15 mouse cellular contexts compared by ENCODE assay signal in genomic region chr6:30236564-30236963, GRCm38 (mm10).
DNase-seq lines count a peak whose midpoint lies in the region; ATAC-seq and TF ChIP-seq lines count a peak whose summit lies in the region.
"Had no signal": no experiment of that assay in that cellular context is flagged by ENCODE, and none has a peak within 500 bp of the region (broad histone marks: within the 10 kb centered on the region; RNA-seq: fewer than 3 reads in every experiment).

No protein-coding gene starts in this region.

- 46% methylated on average over 1 of the region's 1 CpGs for WGBS in liver, embryonic 12.5 days (ENCODE audit: insufficient replicate concordance)
- 90% methylated on average over 1 of the region's 1 CpGs for WGBS in kidney, embryonic 15.5 days
- WGBS in midbrain, embryonic 15.5 days = 92% methylated on average over 1 of the region's 1 CpGs

- H3K4me3 ChIP-seq in MEL (ENCODE audit: control insufficient read depth in 1 of 2, insufficient read depth in 1 of 2, low read depth in 2 of 2, low read length in 2 of 2) = no peak overlapping the region
- H3K4me3 ChIP-seq in liver, embryonic 12.5 days = no peak overlapping the region
- no peak overlapping the region for H3K4me3 ChIP-seq in kidney, embryonic 15.5 days (replicated peaks)
- H3K4me3 ChIP-seq in midbrain, embryonic 15.5 days = no peak overlapping the region
- H3K4me3 ChIP-seq: embryonic facial prominence, embryonic 13.5 days; forebrain, embryonic 15.5 days; neural tube, embryonic 12.5 days had no signal

- TF ChIP-seq RAD21 in MEL (IDR thresholded peaks at IDR 0.05; ENCODE audit: low read depth, low read length) = no peak

- H3K4me1 ChIP-seq in MEL (ENCODE audit: control insufficient read depth in 1 of 2, insufficient read depth in 2 of 2, low read length in 2 of 2) = peaks cover 9 to 11% of the 10 kb centered on the region in 2 experiments
- H3K4me1 ChIP-seq in liver, embryonic 12.5 days = peaks cover 19% of the 10 kb centered on the region
- no peaks in the 10 kb centered on the region for H3K4me1 ChIP-seq in kidney, embryonic 15.5 days
- no peaks in the 10 kb centered on the region for H3K4me1 ChIP-seq in midbrain, embryonic 15.5 days
- H3K4me1 ChIP-seq: embryonic facial prominence, embryonic 13.5 days; forebrain, embryonic 15.5 days; neural tube, embryonic 12.5 days had no signal

- H3K9me3 ChIP-seq in MEL (replicated peaks; ENCODE audit: insufficient read depth, low read length) = no peaks in the 10 kb centered on the region
- H3K9me3 ChIP-seq in liver, embryonic 12.5 days (replicated peaks) = no peaks in the 10 kb centered on the region
- no peaks in the 10 kb centered on the region for H3K9me3 ChIP-seq in kidney, embryonic 15.5 days (replicated peaks)
- H3K9me3 ChIP-seq in midbrain, embryonic 15.5 days = no peaks in the 10 kb centered on the region
- H3K9me3 ChIP-seq: embryonic facial prominence, embryonic 13.5 days; forebrain, embryonic 15.5 days; neural tube, embryonic 12.5 days had no signal

- no peak for TF ChIP-seq POLR2A in MEL (IDR thresholded peaks at IDR 0.05; ENCODE audit: control insufficient read depth in 1 of 2, insufficient read depth in 1 of 2, low read depth in 1 of 2, low read length in 2 of 2, poor library complexity in 1 of 2)

- peak; percentile 74 for ATAC-seq in liver, embryonic 12.5 days
- no peak for ATAC-seq in kidney, embryonic 15.5 days (replicated peaks; ENCODE audit: low FRiP score)
- no peak for ATAC-seq in midbrain, embryonic 15.5 days (replicated peaks)
- ATAC-seq: forebrain, embryonic 15.5 days had no signal

- no peaks in the 10 kb centered on the region for H3K27me3 ChIP-seq in MEL (ENCODE audit: control insufficient read depth in 1 of 2, insufficient read depth in 2 of 2, low read length in 2 of 2)
- H3K27me3 ChIP-seq in liver, embryonic 12.5 days (replicated peaks) = no peaks in the 10 kb centered on the region
- no peaks in the 10 kb centered on the region for H3K27me3 ChIP-seq in kidney, embryonic 15.5 days
- H3K27me3 ChIP-seq in midbrain, embryonic 15.5 days (replicated peaks) = no peaks in the 10 kb centered on the region
- H3K27me3 ChIP-seq: embryonic facial prominence, embryonic 13.5 days; forebrain, embryonic 15.5 days; neural tube, embryonic 12.5 days had no signal

- H3K27ac ChIP-seq in MEL (ENCODE audit: control insufficient read depth, low read depth, low read length) = no peak overlapping the region
- H3K27ac ChIP-seq in liver, embryonic 12.5 days = no peak overlapping the region
- H3K27ac ChIP-seq in kidney, embryonic 15.5 days = no peak overlapping the region
- H3K27ac ChIP-seq in midbrain, embryonic 15.5 days = no peak overlapping the region
- H3K27ac ChIP-seq: embryonic facial prominence, embryonic 13.5 days; forebrain, embryonic 15.5 days; neural tube, embryonic 12.5 days had no signal

- H3K79me2 ChIP-seq in MEL (ENCODE audit: control insufficient read depth, insufficient read depth, low read length, poor library complexity) = no peaks in the 10 kb centered on the region; the same call in 1 of the 2 replicates

- peak; percentile 56 to 57; a peak in 3 of 4 replicates for TF ChIP-seq EP300 in MEL (IDR thresholded peaks at IDR 0.05; ENCODE audit: low read depth in 1 of 2, low read length in 2 of 2)

- TF ChIP-seq CTCF in MEL (IDR thresholded peaks at IDR 0.05 in 2 of 3, conservative IDR thresholded peaks at IDR 0.05 in 1 of 3; ENCODE audit: control insufficient read depth in 1 of 3, insufficient read depth in 1 of 3, low read depth in 2 of 3, low read length in 3 of 3, poor library complexity in 1 of 3, severe bottlenecking in 1 of 3) = no peak

- DNase-seq in layer of hippocampus, adult 18-20 months (ENCODE audit: low spot score in 2 of 2) = peak; percentile 22 to 52
- DNase-seq in layer of hippocampus, postnatal 10 days (ENCODE audit: low spot score in 2 of 2) = no peak
- peak; percentile 64 for DNase-seq in MEL (ENCODE audit: low read depth, low spot score)
- peak; percentile 35 for DNase-seq in Muller cell, postnatal 12 days (ENCODE audit: inconsistent ontology term)
- no peak for DNase-seq in urinary bladder, adult 18-20 months (ENCODE audit: low spot score in 2 of 2)
- DNase-seq: cerebellum, adult 9-10 months; heart, postnatal 36 days; kidney, postnatal 14 days; lung, adult 2 months had no signal

- H3K36me3 ChIP-seq in MEL (ENCODE audit: control insufficient read depth in 1 of 2, insufficient read depth in 2 of 2, low read length in 2 of 2) = peaks cover 0 to 19% of the 10 kb centered on the region in 2 experiments; a peak in 2 of 4 replicates
- H3K36me3 ChIP-seq in liver, embryonic 12.5 days = peaks cover 43% of the 10 kb centered on the region
- peaks cover 43% of the 10 kb centered on the region for H3K36me3 ChIP-seq in kidney, embryonic 15.5 days
- H3K36me3 ChIP-seq in midbrain, embryonic 15.5 days (replicated peaks) = no peaks in the 10 kb centered on the region; the same call in 1 of the 2 replicates

- H3K9ac ChIP-seq in MEL (ENCODE audit: control insufficient read depth, low read depth, low read length, poor library complexity, severe bottlenecking) = no peak overlapping the region
- no peak overlapping the region for H3K9ac ChIP-seq in liver, embryonic 12.5 days
- H3K9ac ChIP-seq in kidney, embryonic 15.5 days = no peak overlapping the region
- H3K9ac ChIP-seq in midbrain, embryonic 15.5 days = no peak overlapping the region
- H3K9ac ChIP-seq: embryonic facial prominence, embryonic 13.5 days; forebrain, embryonic 15.5 days; neural tube, embryonic 12.5 days had no signal

- no peak overlapping the region for H3K4me2 ChIP-seq in liver, embryonic 12.5 days
- H3K4me2 ChIP-seq in kidney, embryonic 15.5 days = no peak overlapping the region
- H3K4me2 ChIP-seq in midbrain, embryonic 15.5 days = no peak overlapping the region
- H3K4me2 ChIP-seq: embryonic facial prominence, embryonic 13.5 days; forebrain, embryonic 15.5 days; neural tube, embryonic 12.5 days had no signal

TF ChIP-seq in MEL, 35 proteins besides CTCF, POLR2A, EP300 and RAD21:
- no peak for TF ChIP-seq CHD2 (IDR thresholded peaks at IDR 0.05; ENCODE audit: low read length)
- no peak for TF ChIP-seq POLR2AphosphoS5 (IDR thresholded peaks at IDR 0.05; ENCODE audit: borderline replicate concordance, low read depth, low read length)
- TF ChIP-seq ETS1 (IDR thresholded peaks at IDR 0.05; ENCODE audit: low read depth, low read length) = peak; percentile 44; the same call in 1 of the 2 replicates
- TF ChIP-seq POLR2AphosphoS2 (IDR thresholded peaks at IDR 0.05; ENCODE audit: low read length) = no peak
- TF ChIP-seq MYC (IDR thresholded peaks at IDR 0.05; ENCODE audit: low read depth, low read length) = no peak
- TF ChIP-seq TBP (IDR thresholded peaks at IDR 0.05; ENCODE audit: low read depth, low read length) = no peak
- no peak for TF ChIP-seq UBTF (IDR thresholded peaks at IDR 0.05; ENCODE audit: borderline replicate concordance, insufficient read depth, low read depth, low read length)
- 0 out of 2 replicates have a peak, but pooled peaks have one; percentile 10 for TF ChIP-seq ZNF384 (IDR thresholded peaks at IDR 0.05; ENCODE audit: low read depth, low read length)
- TF ChIP-seq ZKSCAN1 (IDR thresholded peaks at IDR 0.05; ENCODE audit: low read depth, low read length) = no peak
- TF ChIP-seq RCOR1 (IDR thresholded peaks at IDR 0.05; ENCODE audit: low read depth, low read length) = peak; percentile 35; the same call in 1 of the 2 replicates
- no peak for TF ChIP-seq MYB (IDR thresholded peaks at IDR 0.05; ENCODE audit: low read depth, low read length)
- no peak for TF ChIP-seq BHLHE40 (IDR thresholded peaks at IDR 0.05; ENCODE audit: borderline replicate concordance, low read depth, low read length)
- TF ChIP-seq E2F4 (IDR thresholded peaks at IDR 0.05; ENCODE audit: borderline replicate concordance, low read depth, low read length) = no peak
- no peak for TF ChIP-seq ELF1 (IDR thresholded peaks at IDR 0.05; ENCODE audit: low read depth, low read length)
- TF ChIP-seq TCF12 (IDR thresholded peaks at IDR 0.05; ENCODE audit: low read depth, low read length) = peak; percentile 60
- no peak for TF ChIP-seq KAT2A (conservative IDR thresholded peaks at IDR 0.05; ENCODE audit: low read depth, low read length)
- no peak for TF ChIP-seq NELFE (IDR thresholded peaks at IDR 0.05; ENCODE audit: low read depth, low read length)
- TF ChIP-seq SIN3A (IDR thresholded peaks at IDR 0.05; ENCODE audit: low read length) = peak; percentile 55; the same call in 1 of the 2 replicates
- TF ChIP-seq MEF2A (IDR thresholded peaks at IDR 0.05; ENCODE audit: extremely low read depth, insufficient replicate concordance, low read depth, low read length, poor library complexity, severe bottlenecking) = no peak
- TF ChIP-seq GABPA (IDR thresholded peaks at IDR 0.05; ENCODE audit: low read depth, low read length) = no peak
- no peak for TF ChIP-seq USF1 (IDR thresholded peaks at IDR 0.05; ENCODE audit: low read depth, low read length)
- TF ChIP-seq TAL1 (IDR thresholded peaks at IDR 0.05; ENCODE audit: low read length) = peak; percentile 74
- no peak for TF ChIP-seq JUND (IDR thresholded peaks at IDR 0.05; ENCODE audit: low read depth, low read length)
- peak; percentile 40; the same call in 1 of the 2 replicates for TF ChIP-seq MAX (IDR thresholded peaks at IDR 0.05; ENCODE audit: low read length)
- TF ChIP-seq USF2 (IDR thresholded peaks at IDR 0.05; ENCODE audit: borderline replicate concordance in 1 of 2, insufficient read depth in 1 of 2, low read depth in 1 of 2, low read length in 2 of 2) = no peak
- no peak for TF ChIP-seq MAFK (IDR thresholded peaks at IDR 0.05; ENCODE audit: borderline replicate concordance, low read depth, low read length)
- peak; percentile 48; the same call in 1 of the 2 replicates for TF ChIP-seq GATA1 (IDR thresholded peaks at IDR 0.05; ENCODE audit: low read depth, low read length)
- no peak for TF ChIP-seq HCFC1 (IDR thresholded peaks at IDR 0.05; ENCODE audit: low read depth, low read length)
- TF ChIP-seq MXI1 (IDR thresholded peaks at IDR 0.05; ENCODE audit: low read depth, low read length) = no peak

Comparison
In these comparisons a context has a peak if more than half of its experiments do, and no peak if none do; other contexts are left out.
1. DNase-seq: peak in layer of hippocampus, adult 18-20 months (2 of 2), MEL (single experiment) and Muller cell, postnatal 12 days (single experiment); none in layer of hippocampus, postnatal 10 days (0 of 2) and urinary bladder, adult 18-20 months (0 of 2).